Mouse (Mus musculus) liver, embryonic 14.5 days (tissue): Measurements from ENCODE around the gene Rtbdn.

Experiments
- CTCF ChIP-seq: IDR thresholded peaks from 2 replicates; pipeline ENCODE4 v1.5.1; 2016; ENCODE audit warnings: antibody characterized with exemption, low read depth, control low read depth
- EP300 ChIP-seq: IDR thresholded peaks from 2 replicates; pipeline ENCODE4 v1.6.1; 2016; ENCODE audit warnings: antibody characterized with exemption, low read depth

- TF ChIP-seq CTCF (no peak), EP300 (no peak)
Observed at GRCm38 (mm10) chr8:84933767-84934559, 12.8 kb upstream of the Rtbdn start.
